In genomic region chr13:35398192-35398591, GRCm38 (mm10) we compare ENCODE assay signal across 24 mouse cellular contexts.
DNase-seq lines count a peak whose midpoint lies in the region; ATAC-seq lines count a peak whose summit lies in the region.
"Had no signal": no experiment of that assay in that cellular context is flagged by ENCODE, and none has a peak within 500 bp of the region (broad histone marks: within the 10 kb centered on the region; RNA-seq: fewer than 3 reads in every experiment).

No protein-coding gene starts in this region.

- no peak overlapping the region for H3K9ac ChIP-seq in heart, embryonic 15.5 days
- no peak overlapping the region for H3K9ac ChIP-seq in hindbrain, embryonic 11.5 days (ENCODE audit: low read depth, low read length)
- H3K9ac ChIP-seq: hindbrain, embryonic 13.5 days; liver, embryonic 14.5 days; lung, embryonic 14.5 days; midbrain, embryonic 12.5 days; neural tube, embryonic 15.5 days had no signal

- no peak for ATAC-seq in heart, embryonic 15.5 days (replicated peaks; ENCODE audit: insufficient number of reproducible peaks, insufficient read depth, low FRiP score, low read depth)
- no peak for ATAC-seq in hindbrain, embryonic 11.5 days (ENCODE audit: low FRiP score)
- ATAC-seq: forebrain, embryonic 16.5 days; Patski had no signal

- WGBS in heart, embryonic 15.5 days, result 45% methylated on average over 8 of the region's 8 CpGs
- 73% methylated on average over 8 of the region's 8 CpGs for WGBS in hindbrain, embryonic 11.5 days

- no peaks in the 10 kb centered on the region for H3K27me3 ChIP-seq in heart, embryonic 15.5 days
- no peaks in the 10 kb centered on the region for H3K27me3 ChIP-seq in hindbrain, embryonic 11.5 days (ENCODE audit: control insufficient read depth, insufficient read depth, low read length)
- H3K27me3 ChIP-seq: hindbrain, embryonic 13.5 days; midbrain, embryonic 12.5 days; neural tube, embryonic 15.5 days; Patski had no signal

- no peak overlapping the region for H3K4me3 ChIP-seq in heart, embryonic 15.5 days
- no peak overlapping the region for H3K4me3 ChIP-seq in hindbrain, embryonic 11.5 days (ENCODE audit: low read depth, low read length)
- H3K4me3 ChIP-seq: embryonic facial prominence, embryonic 10.5 days; gastrocnemius, adult 2 months; heart, embryonic 10.5 days; hindbrain, embryonic 13.5 days; midbrain, embryonic 12.5 days; neural tube, embryonic 15.5 days had no signal

- intact Hi-C loops in heart, postnatal 36 days (cut with DNase I), result no loop called here

- H3K9me3 ChIP-seq in heart, embryonic 15.5 days (replicated peaks), result no peaks in the 10 kb centered on the region
- no peaks in the 10 kb centered on the region for H3K9me3 ChIP-seq in hindbrain, embryonic 11.5 days (ENCODE audit: control insufficient read depth, low read length)
- H3K9me3 ChIP-seq: embryonic facial prominence, embryonic 10.5 days; heart, embryonic 10.5 days; hindbrain, embryonic 13.5 days; midbrain, embryonic 12.5 days; neural tube, embryonic 15.5 days had no signal

- peaks cover 22% of the 10 kb centered on the region for H3K4me1 ChIP-seq in heart, embryonic 15.5 days (replicated peaks)
- no peaks in the 10 kb centered on the region for H3K4me1 ChIP-seq in hindbrain, embryonic 11.5 days (replicated peaks; ENCODE audit: control insufficient read depth, insufficient read depth, low read length)
- H3K4me1 ChIP-seq: hindbrain, embryonic 13.5 days; midbrain, embryonic 12.5 days; neural tube, embryonic 15.5 days had no signal

- 0 out of 2 replicates have a peak overlapping the region, but pooled peaks have one; percentile 47 for H3K27ac ChIP-seq in heart, embryonic 15.5 days
- H3K27ac ChIP-seq in hindbrain, embryonic 11.5 days (ENCODE audit: low read depth, low read length), result no peak overlapping the region
- H3K27ac ChIP-seq: embryonic facial prominence, embryonic 10.5 days; gastrocnemius, adult 2 months; heart, embryonic 10.5 days; hindbrain, embryonic 13.5 days; liver, embryonic 14.5 days; midbrain, embryonic 12.5 days; neural tube, embryonic 15.5 days; stomach, postnatal 0 days had no signal

- no peak overlapping the region for H3K4me2 ChIP-seq in heart, embryonic 15.5 days
- H3K4me2 ChIP-seq in hindbrain, embryonic 11.5 days (replicated peaks; ENCODE audit: low read depth, low read length), result no peak overlapping the region
- H3K4me2 ChIP-seq: hindbrain, embryonic 13.5 days; lung, embryonic 14.5 days; midbrain, embryonic 12.5 days; neural tube, embryonic 15.5 days had no signal

- no peaks in the 10 kb centered on the region for H3K36me3 ChIP-seq in heart, embryonic 15.5 days
- no peaks in the 10 kb centered on the region for H3K36me3 ChIP-seq in hindbrain, embryonic 11.5 days (ENCODE audit: control insufficient read depth, insufficient read depth, low read length)
- H3K36me3 ChIP-seq: embryonic facial prominence, embryonic 10.5 days; heart, embryonic 10.5 days; hindbrain, embryonic 13.5 days; midbrain, embryonic 12.5 days; neural tube, embryonic 15.5 days had no signal

- DNase-seq in heart, postnatal 36 days, result no peak
- peak; percentile 37 for DNase-seq in right cerebral cortex, adult 18-20 months
- no peak for DNase-seq in right cerebral cortex, postnatal 25 days
- DNase-seq in left cerebral cortex, adult 9 months (ENCODE audit: low spot score in 2 of 2), result peak; percentile 10 to 31
- DNase-seq in right cerebral cortex, postnatal 36 days (ENCODE audit: low spot score in 2 of 2), result peak; percentile 3 to 29
- no peak for DNase-seq in hindbrain, embryonic 11.5 days (ENCODE audit: low spot score)
- no peak for DNase-seq in spleen, adult 12 weeks (ENCODE audit: low spot score)
- DNase-seq: adrenal gland, postnatal 36 days; cerebellum, adult 11-12 months; cerebellum, postnatal 10 days; gastrocnemius, adult 2 months; kidney, adult 2 months; kidney, postnatal 10 days; lung, embryonic 14.5 days had no signal

Comparison
In these comparisons a context has a peak if more than half of its experiments do, and no peak if none do; other contexts are left out.
1. DNase-seq: peak in right cerebral cortex, adult 18-20 months (single experiment), left cerebral cortex, adult 9 months (2 of 2) and right cerebral cortex, postnatal 36 days (2 of 2); none in heart, postnatal 36 days (0 of 2), right cerebral cortex, postnatal 25 days (single experiment), hindbrain, embryonic 11.5 days (single experiment) and spleen, adult 12 weeks (single experiment).